8 mouse cellular contexts compared by ENCODE assay signal in the genomic region with DNA sequence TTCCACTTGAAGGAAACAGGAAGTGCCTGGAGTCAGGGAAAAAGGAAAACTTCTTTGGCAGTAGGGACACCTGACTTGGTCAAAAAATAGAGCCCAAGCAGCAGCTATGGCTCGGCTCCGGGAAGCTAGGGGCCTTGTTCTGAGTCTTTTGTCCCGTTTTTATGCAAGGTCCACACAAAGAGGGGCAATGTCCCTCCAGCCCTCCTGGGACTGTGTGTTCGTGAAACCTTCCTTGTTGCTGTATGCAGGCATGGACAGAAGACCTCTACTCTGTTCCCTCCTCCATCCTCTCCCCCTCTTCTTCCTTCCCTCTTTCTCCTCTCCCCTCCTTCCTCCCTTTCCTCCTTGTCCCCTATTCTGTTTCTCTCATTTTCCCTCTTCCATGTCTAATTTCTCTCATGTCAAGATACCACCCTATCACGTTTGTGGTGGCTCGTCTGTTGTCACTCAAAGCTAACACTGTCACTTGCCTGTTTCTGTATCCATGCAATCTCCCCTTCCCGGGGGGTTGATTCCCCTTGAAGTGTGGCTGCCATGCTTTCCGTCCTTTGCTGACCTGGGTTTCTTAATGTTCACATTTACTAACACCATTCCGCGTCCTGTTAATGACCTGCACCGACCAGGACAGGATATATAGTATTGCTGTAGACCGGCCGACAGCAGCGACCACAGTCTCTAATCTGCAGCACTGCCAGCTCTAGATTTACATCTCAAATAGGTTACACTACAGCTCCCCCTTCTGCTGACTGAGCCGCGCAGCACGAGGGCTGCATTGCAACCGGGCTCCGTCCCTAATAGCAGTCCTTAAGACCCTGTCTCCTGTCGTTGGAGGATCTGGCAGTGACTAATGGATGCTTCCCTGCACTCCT.
DNase-seq lines count a peak whose midpoint lies in the region; ATAC-seq lines count a peak whose summit lies in the region.

No protein-coding gene starts in this region.

- peak overlapping the region; percentile 55 for H3K4me2 ChIP-seq in hindbrain, embryonic 15.5 days

- DNase-seq in WW6 (ENCODE audit: low read depth, low spot score): peak; percentile 11
- peak; percentile 82 for DNase-seq in cerebellum, postnatal 10 days
- peak; percentile 37 to 69 for DNase-seq in frontal cortex, postnatal 14 days (ENCODE audit: low spot score in 2 of 2)
- peak; percentile 28 for DNase-seq in left cerebral cortex, adult 11 months (ENCODE audit: low spot score)
- peak; percentile 85 for DNase-seq in lung, postnatal 10 days
- peak; percentile 87 for DNase-seq in retina, embryonic 14.5 days (ENCODE audit: low spot score)

- H3K9ac ChIP-seq in hindbrain, embryonic 15.5 days: no peak overlapping the region

- H3K27me3 ChIP-seq in hindbrain, embryonic 15.5 days: 0 out of 2 replicates have a peak, but pooled peaks cover 8% of the 10 kb centered on the region

- ATAC-seq in hindbrain, embryonic 15.5 days (ENCODE audit: low FRiP score, low read depth): peak; percentile 89
- ATAC-seq in CD4-positive, CD25-positive, alpha-beta regulatory T cell, adult 4 months: no peak

- peaks cover 24% of the 10 kb centered on the region for H3K4me1 ChIP-seq in hindbrain, embryonic 15.5 days (replicated peaks)

- H3K9me3 ChIP-seq in hindbrain, embryonic 15.5 days: no peaks in the 10 kb centered on the region

- no peak overlapping the region; the same call in 1 of the 2 replicates for H3K27ac ChIP-seq in hindbrain, embryonic 15.5 days (replicated peaks)

- peak overlapping the region; percentile 22 for H3K4me3 ChIP-seq in hindbrain, embryonic 15.5 days

- WGBS in hindbrain, embryonic 15.5 days: under 1% methylated on average over 20 of the region's 20 CpGs

- H3K36me3 ChIP-seq in hindbrain, embryonic 15.5 days: no peaks in the 10 kb centered on the region

Comparison
In these comparisons a context has a peak if more than half of its experiments do, and no peak if none do; other contexts are left out.
1. DNase-seq: peak in every context shown above with its lines; median percentile 87 in retina, embryonic 14.5 days; 85 in lung, postnatal 10 days; 82 in cerebellum, postnatal 10 days; 53 in frontal cortex, postnatal 14 days; 28 in left cerebral cortex, adult 11 months; 11 in WW6.